Mouse (Mus musculus) lung, postnatal 10 days (tissue): ENCODE measurements around the gene Opcml.

ENCODE experiments used
- DNase-seq: peaks from one replicate; pipeline ENCODE4 v3.0.0; 2021

Gene Opcml

DNA sequence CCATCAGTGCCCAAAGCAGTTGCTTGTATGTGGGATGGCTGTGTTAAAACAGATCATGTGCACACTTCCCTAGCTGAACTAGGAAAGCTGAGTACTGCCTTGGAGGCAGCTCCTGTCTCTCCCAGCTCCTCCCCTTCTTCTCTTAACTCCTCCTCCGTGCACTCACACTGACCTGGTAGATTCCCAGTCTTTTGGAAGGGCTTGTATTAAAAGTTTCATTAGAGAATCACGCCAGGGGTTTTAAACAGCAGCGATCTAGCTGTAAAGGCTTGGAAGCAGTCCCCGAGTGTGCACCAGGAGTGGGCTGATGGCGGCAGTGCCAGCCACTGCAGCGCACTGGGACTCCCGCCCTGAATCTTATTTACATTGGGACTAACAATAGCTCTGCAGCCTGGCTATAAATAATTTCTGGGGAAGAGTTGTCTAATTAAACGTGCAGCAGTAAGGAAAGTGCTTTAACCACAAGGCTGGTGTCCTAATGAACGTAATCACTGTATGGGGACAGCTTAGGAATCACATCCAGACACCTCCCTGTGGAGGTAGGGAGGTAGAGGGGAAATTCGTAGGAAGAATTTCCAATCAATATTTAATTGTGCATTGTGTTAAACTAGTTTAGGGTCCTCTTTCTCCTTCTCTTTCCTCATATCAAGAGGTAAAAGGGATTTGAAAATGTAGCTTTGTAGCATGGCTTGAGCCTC, 546.1 kb downstream of the Opcml start:
- peak; percentile 17 for DNase-seq

DNA sequence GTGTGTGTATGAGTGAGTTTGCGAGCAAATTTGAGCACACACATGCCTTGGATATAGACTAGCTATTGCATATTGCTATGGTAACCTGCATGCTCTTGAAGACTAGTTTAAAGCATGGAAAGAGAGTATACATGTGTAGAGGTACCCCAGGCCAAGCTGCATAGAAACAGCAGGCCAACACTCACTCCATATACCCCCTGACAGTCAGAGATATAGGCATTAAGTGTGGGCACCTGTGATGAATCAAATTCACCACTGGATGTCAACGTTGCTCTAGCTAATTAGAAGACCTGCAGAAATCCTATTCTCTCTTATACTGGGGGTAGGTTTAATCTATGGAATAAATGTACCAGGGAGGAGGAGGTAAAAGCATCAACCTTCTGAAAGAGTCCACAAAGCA, 547.3 kb downstream of the Opcml start:
- DNase-seq, result no peak

DNA sequence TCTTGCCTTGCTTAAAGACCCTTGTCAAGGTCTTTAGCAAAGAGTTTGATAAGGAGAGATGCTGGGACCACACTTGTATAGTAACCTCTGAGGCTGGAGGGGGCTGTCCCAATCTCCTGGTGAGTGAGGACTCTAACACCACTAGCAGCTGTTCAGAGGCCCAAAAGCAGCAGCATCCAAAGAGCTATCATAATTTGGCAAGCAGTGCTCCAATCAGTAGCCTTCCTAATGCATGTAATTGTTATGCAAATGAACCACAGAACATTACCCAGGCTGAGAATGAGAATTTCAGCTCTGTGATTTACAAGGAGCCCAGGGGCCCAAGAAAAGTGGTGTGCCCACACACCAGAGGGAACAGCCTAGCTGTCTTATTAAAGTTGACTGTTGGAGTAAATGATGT, 564.4 kb downstream of the Opcml start:
- no peak for DNase-seq

DNA sequence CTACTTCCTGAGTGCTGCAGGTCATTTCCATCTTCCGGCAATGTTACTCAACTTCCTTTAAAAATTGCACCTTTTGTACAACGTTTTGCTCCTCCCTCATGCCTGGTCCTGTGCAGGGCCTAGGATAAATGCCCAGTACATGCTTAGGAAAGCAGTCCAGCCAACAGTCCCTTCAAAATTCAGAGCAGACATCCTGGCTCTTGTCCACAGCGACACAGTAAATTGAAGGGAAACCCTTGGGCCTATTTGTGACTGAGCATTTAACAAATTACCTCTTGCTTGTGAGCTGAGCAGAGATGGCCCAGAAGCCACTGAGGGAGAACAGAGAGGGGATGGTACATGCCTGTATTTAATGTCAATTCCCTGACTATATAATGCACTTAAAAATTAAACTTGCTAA, 567.4 kb downstream of the Opcml start:
- DNase-seq, result no peak

DNA sequence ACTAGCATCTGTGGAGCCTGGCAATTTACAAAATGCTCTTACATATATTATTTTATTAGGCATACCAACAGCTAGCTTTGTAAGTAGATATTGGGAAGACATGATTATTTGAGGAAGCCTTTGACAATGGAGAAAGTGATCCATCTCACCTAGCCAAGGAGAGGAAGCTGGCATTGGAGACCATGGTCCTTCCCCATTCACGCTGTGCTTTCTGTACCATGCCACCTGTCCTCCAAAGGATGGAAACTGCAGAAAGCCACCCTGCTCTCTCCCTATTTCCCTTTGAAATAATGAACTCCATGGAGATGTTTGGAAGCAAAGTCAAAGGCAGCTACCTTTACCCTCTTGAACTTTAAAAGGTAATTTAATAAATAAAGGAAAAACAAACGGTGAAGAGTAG, 570.1 kb downstream of the Opcml start:
- DNase-seq, result no peak

DNA sequence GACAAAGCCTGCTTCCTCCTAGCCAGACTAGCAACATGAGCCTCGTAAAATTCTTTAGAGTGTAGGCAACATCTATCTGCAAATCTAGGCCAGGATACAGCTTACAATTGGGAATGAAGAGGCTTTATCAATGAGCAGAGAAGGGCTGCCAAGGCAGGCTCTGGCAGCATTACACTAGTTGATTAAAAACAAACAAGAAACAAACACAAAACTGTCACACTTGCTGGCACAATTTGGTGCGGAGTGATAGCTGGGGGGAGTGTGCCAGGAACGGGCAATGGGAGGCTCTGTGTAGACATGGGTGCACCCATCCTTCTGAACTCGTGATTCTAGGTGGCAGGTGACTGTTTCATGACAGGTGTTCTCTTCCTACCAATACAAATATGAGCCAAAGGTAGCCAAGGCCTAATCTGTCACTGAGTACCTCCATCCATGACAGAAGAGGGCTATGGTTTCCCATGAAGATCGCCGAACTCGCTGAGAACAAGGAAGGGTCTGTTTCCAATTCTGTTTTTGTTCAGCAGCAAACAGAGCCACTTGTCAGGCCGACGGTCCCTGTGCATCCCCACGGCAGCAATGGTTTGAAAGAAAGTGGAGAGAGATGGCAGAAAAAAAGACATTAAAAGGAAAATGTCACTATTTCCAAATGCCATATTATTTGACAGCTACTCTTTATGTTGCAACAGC, 574.0 kb downstream of the Opcml start:
- no peak for DNase-seq

DNA sequence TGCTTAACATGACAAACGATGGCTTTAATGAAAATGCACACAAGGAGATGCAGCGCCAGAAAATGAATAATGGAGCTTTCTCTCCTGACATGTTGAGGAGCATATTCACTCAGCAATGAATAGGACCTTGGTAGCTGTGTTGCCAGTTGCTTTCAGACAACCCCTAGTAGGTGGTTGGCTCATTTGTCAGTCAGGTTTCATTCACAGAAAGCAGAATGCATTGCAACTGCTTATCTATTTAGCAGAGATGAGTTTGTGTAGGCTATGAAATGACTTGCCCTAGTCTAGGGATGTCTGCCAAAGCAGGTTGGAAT, 574.5 kb downstream of the Opcml start:
- DNase-seq, result no peak

DNA sequence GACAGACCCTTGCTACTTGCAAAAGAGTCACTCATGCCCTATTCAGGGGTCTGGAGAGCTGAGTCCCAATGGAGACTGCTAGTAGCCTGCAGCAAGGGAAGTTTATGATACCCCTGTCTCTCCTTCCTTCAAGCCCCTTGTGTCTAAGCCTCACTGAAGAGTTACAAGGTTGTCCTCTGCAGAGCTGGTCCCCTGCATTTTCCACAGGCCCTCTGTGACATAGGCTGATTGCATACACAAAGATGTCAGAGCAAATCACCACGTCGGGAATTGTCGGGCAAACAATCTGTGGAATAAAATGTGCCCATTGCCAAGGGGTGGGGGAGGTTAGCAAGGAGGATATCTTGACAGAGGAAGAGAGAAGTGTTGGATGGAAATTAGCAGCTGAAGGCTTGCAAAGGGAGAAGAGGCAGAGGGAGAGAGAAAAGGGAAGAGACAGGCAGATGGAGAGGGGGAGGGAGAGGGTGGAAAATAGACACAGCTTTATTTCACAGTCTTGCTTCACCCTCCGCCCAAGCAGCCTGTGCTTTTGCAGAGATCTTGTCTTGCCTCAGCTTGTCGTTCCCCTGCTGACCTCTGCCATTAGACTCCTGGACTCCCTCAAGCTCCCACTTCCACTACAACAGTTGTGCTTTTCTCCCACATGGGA, 596.1 kb downstream of the Opcml start:
- peak; percentile 40 for DNase-seq

DNA sequence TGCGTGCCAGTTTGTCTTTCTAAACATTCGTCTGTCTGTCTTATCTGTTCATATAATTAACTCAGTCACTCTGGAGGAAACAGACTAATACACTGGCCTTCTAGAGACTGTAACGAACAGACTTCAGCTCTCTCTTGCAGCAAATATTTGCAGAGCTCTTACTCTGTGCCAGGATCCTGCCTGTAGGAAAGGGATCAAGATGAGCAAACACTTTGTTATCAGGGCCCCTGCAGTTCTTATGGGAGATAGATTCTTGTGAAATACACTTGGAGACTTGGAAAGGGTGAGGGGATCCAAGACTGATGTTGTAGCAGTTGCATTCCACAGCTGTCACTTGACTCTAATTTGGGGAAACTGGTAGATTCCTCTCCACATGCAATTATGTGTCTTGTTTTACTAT, 604.6 kb downstream of the Opcml start:
- DNase-seq, result peak; percentile 7

DNA sequence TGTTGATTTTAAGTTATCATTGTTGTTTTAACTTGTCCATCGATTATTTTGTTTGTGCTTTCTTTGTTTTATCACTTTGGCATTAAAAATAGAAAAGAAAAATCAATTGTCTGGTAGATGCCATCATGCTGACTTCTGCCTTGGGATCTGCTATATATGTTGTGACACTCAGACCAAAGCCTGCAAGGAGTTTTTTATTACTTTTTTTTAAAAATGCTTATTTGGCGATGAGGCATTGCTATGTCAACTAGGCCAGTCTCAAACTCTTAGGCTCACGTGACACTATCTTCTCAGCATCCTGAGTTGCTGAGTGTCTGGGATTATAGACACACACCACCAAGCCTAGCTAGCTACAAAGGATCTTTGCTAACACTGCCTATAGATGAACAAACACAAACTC, 605.1 kb downstream of the Opcml start:
- DNase-seq, result no peak

DNA sequence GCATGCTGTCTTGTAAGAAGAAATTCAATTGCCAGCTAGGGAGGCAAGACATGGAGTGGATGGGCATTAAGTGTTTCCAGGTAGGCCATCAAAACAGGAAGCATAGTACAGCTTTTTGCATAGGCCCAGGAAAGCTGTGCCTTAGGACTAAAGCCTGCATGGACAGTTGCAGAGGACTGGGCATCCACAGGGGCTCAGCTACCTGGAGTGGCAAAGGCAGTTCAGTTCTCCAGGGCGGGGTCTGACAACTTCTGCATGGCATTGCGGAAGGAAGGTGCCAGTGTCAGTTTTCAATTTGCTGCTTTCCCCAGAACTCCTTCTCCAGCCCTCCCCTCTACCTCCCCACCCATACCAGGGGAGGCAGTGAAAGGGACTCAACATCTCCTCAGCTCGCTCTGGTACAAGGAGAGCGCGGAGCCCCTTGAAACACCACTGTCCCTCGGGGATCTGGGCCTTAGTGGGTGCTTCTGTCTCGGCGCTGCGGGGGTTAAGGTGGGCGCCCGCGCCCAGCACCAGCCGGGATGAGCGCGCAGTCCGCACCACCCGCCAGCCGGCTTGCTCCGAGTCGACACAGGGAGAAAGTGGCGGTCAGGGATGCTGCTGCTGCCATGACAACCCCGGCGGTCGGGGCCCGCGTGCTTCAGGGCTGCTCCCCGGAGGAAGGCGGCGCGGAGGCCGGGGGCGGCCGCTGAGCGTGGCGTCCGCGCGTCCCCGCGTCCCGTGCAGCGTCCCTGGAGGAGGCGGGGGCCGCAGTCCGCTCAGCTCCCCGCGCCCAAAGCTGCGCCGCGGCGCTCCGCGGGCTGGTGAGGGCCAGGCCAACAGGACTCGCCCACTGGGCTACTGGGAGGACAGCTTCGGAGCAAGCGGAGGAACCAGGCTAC, 612.4 kb downstream of the Opcml start:
- peak; percentile 45 for DNase-seq

DNA sequence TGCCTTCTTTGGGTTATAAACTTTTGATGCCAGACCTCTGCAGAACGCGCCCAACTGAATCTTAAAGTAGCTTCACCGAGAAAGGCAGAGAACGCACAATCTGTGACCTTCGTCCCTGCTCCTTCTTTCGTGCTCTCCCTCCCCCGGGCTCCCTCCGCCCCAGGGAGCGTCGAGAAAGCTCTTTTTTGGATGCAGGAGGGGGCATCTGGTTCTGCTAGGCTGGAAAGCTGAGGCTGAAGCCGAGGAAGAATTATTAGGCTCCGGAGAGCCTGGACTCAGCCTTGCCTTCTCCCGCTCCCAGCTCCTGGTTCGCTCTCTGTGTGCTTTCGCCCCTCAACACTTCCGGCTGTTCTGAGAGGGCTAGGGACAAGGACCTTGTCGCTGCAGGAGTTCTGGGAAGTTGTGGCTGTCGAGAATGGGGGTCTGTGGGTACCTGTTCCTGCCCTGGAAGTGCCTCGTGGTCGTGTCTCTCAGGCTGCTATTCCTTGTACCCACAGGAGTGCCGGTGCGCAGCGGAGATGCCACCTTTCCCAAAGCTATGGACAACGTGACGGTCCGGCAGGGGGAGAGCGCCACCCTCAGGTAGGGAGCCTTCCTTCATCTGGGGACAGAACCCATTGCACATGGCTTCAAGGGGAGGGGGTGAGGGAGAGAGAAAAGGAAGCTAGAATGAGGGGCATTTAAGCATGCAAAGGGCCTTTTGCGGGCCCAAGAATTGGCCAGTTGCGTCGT, 613.4 kb downstream of the Opcml start:
- DNase-seq, result peak; percentile 68

DNA sequence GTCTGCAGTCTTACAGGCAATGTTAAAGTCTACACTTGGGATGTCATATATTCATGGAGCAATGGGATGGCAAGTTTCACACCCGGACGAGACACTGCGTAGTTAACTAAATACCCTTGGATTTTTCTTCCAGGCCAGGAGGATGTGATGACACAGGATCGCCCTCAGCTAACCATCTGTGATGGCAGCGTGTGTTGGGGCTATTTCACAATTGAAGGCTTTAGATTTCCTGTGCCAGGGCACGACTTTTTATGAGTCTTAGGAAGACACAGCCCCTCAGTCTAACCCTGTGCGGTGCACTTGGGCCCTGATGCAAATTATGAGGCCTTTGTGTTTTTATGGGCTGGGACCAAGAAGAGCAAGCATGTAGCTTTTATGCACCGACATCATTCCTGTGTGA, 614.0 kb downstream of the Opcml start:
- DNase-seq, result no peak

DNA sequence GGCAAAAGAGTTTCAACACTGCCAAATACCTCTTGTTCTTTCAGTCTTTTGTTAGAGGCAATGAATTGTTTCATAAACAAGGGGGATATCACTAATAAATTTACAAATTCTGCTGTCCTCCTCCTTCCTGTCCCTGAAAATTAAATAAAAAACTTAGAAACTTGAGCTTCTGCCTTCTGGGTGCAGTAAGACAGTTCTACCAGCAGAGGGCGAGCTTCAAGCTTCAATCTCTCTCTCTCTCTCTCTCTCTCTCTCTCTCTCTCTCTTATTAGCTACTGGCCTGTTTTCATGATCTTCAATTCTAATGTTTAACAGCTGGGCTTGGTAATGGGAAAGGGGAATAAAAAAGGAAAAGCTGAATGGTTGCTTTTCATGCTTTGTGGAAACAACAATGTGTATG, 615.2 kb downstream of the Opcml start:
- DNase-seq, result peak; percentile 50

DNA sequence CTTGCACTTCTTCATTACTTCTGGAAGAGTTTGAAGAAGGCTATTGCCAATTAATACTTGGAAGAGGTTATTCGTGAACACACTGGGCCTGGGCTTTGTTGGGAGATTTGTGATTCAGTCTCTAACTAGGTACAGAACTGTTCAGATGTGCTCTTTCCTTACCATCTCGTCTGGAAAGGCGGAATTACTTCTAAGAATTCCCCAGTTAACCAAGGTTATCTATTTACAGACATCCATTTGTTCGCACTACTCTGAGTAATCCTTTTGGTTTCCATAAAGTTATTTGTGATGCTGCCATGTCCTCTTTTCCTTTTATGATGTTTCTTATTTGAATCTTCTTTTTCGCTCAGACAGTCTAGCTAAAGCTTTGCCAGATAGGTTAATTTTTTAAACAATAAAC, 630.2 kb downstream of the Opcml start:
- no peak for DNase-seq

DNA sequence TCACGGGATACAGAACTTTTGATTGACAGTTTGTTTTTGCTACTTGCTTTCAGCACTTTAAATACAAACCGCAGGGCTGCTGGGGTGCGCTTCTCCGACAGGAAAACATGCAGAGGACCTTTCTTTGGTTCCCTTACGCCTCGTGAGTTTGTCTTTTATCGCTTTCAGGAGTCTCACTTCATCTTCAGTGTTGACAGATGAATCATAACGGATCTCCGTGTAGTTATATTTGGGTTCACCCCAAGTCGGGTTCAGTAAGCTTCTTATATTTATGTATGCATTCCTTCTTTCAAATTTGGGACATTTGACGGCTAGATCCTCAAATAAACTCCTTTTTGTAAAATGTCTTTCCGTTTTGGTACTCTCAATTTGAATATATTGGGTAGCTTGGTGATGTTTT, 632.8 kb downstream of the Opcml start:
- DNase-seq, result no peak

DNA sequence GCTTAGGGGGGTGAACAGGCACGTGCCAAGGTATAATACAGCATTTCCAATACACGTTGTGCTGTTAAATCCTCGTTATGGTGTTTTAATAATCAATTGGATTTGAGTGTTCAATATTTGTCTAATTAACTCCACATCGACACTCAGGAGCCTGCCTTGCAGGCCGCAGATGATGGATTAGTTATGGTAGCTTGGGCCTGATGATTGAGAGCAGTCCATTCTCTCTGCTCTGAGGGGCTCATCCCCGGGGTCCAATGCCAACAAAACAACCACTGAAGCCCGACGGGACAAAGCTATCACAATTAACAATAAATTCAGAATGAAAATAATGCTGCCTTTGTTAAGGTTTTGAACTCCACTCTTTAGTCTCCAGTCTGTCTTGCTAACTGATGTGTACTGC, 641.6 kb downstream of the Opcml start:
- DNase-seq, result no peak

DNA sequence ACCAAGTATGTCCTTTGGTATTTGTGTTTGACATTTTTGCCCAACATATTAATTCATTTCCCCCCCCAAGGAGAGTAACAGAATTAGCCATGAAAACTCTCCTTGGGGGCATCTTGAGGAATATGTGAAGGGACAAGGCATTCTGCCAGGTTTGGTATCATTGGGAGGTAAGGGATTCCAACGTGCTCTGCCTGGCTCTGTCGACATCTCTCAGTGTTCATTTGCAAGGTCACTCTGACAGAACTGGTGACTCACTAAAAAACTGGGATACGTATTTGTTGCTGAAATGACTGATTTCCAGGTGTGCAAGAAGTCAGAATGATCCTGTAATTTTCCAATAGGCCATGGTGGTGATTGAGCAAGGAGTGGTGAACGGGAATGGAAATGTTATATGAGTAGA, 648.2 kb downstream of the Opcml start:
- DNase-seq, result no peak

DNA sequence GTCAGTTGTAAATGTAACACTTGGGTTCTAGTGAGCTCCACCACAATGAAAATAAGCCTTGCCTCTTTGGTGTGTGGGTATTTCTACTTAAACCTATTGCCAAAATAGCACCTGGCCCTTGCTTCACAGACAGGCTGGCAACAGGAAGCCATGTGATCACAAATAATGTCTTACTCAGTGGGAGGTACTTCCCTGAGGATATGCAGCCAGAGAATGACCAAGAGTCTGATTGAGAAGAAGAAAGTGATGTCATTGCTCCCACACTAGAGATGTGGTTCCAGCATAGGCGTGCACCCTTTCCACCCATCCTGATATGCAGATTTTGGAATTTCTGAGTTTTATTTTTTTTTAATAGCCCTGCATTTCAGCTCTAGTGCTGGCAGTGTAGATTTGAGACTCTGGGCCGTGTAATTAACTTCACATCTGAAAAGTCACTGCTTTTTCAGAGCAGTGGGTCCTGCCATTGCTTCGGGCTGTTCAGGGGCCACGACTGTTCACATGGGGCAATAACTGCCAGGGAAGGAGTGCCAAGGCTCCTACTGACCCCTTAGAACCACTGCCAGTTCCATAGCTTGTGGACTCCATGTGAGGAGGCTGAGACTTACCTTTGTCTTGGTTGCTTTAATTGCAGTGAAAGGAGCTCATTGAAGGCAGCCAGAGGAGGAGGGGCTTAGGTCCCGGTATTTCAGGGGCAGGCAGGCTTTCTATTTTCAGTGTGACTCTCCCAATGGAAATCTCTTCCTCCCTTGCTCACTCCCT, 649.0 kb downstream of the Opcml start:
- no peak for DNase-seq

DNA sequence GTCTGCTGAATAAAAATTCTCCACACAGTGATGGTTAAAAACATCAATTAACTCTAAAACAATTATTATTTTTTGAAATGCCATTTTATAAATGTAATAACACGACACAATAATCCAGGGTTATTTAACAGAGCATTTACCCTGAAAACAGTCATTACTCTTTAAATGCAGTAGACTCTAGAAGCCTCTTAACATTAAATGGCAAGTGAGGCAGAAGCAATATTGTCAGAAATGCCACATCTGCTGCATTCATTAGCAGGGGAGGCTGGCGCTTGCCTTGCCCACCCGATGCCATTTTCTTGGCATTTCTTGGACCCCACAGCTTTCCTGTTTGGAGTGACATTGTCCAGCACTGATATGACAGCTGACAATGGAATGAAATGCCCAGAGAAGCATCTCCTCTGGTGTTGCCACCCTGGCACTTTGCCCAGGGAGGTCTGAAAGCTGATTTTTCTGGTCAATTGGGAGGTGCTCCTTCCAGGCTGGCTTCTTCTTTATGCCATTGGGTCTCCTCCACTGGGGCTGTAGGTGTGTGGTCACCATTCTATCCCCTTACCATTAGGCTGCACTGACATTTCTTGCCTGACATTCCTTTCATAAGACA, 649.7 kb downstream of the Opcml start:
- DNase-seq, result no peak

DNA sequence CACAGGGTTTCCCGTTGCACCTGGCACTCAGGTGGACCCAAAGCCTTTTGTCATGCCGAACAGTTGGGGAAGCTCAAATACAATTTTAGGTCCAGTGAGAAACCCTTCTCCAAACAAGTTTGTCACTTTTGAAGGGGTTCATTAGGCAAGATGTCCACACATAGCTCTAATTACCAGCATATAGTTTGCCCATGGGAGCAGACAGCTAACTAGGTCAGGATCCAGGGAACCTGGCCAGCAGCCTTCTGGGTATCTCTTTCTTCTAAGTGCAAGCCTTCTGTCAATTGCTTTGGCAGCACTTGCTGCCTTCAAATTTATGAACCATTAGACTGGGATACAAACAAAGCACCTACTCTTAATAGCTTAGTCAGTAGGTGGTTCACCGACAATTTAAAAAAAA, 653.9 kb downstream of the Opcml start:
- no peak for DNase-seq

DNA sequence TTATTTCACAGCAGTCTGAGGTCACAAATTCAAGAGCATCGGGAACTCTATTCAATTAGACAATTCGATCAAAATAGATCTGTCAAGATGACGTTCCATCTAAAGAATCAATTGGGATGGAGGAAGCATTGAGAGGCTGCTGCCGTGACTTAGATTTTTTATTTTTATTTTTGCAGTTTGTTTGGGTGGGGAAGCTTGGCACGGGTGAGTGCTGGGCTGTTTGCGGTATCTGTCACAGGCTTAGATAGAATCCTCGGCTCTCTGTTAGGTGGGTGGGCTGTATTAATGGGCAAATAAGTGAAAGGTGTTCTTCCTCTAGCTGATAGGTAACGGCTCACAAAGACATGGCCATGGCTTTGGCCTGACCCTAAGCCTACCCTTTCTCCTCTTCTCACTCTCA, 654.4 kb downstream of the Opcml start:
- no peak for DNase-seq
